Mouse (Mus musculus): ENCODE measurements around the gene Srm. TPM values are rescaled to one million over a fixed set of nuclear protein-coding genes. Genes with fewer than 3 reads are reported as not detected.

Srm gene
- 27.6 to 35.9 TPM (median 31.8 TPM) in 4 replicates for total RNA-seq (2023; ENCODE audit: inconsistent age)

DNA sequence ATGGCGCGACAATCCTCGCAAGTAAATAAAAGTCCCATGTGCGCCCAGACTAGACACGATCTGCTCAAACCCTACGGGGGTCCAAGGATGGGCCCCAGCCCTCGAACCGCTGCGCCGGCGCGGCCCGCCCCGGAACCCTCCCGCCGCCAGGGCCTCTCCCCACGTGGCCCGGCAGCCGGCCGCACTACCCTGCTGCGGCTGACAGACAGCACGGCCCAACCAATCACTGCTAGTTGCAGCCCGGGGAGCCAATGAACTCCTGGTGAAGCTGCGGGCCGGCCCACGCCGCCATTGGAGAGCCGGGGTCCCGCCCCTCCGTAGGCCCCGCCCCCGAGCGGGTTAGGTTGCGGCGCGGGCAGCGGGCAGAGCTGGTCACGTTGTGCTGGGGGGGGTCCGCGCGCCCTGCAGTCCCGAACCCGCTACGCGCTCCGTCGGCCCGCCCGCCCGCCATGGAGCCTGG, at the start of gene Srm:
Gene Srm (plus strand): TSS at position 333 of the 460 bp plus-strand sequence.

DNA sequence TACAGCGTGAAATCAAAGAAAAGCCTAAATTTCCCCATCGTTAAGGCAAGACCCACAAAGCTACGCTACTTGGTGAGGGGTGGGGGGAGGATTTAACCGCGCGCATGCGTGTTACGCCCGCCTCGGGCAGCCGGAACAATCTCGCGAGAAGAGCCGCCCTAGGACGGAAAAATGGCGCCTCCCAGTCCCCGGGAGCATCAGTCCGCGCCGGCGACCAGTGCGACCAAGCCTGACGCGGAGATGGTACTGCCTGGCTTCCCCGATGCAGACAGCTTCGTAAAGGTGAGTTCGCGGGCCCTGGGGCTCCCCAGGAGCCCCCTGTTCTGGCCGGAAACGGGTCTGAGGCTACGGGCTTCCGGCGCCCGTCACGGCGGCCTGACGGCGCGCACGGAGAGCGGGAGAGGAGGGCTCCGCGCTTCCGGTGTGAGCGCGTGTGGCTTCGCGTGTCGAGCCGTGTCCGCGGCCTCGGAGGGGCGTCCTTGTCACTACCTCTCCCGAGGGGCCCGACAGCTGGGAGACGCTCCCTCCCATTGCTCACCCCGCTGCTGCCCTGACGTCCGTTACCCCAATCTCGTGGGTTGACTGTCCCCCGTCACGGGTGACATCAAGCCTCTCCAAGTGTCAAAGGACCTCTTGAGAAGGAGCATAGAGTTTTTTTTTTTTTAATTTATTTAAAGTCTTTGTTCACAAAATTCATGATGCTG, 32.9 kb upstream of the Srm start, which contains the start of gene Exosc10:
Gene Exosc10 (plus strand): TSS at position 133 of the 704 bp plus-strand sequence.

DNA sequence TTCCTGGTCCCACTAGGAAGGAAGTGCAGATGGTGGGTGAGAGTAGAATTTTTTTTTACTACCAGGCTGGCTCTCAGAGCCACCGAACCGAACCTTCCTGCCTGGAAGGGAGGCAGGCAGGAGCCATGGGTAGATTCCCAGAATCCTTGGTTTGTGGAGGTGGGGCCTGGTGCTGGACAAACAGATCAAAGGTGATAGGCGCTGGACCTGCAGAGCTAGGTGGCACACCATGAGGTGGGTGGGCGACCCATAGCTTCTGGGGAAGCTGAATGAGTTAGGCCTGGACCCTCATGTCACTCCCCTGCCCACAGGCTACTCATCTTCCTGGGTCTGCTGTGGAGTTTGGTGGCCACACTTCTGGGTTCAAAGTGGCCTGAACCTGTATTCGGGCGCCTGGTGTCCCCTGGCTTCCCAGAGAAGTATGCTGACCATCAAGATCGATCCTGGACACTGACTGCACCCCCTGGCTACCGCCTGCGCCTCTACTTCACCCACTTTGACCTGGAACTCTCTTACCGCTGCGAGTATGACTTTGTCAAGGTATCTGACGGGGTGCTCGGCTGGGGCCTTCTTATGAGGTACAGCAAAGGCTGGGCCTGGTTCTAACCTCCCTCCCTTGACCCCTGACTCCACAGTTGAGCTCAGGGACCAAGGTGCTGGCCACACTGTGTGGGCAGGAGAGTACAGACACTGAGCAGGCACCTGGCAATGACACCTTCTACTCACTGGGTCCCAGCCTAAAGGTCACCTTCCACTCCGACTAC, 11.2 kb downstream of the Srm start, which contains the start of gene Masp2:
Gene Masp2 (plus strand): TSS at position 198 of the 764 bp plus-strand sequence.

DNA sequence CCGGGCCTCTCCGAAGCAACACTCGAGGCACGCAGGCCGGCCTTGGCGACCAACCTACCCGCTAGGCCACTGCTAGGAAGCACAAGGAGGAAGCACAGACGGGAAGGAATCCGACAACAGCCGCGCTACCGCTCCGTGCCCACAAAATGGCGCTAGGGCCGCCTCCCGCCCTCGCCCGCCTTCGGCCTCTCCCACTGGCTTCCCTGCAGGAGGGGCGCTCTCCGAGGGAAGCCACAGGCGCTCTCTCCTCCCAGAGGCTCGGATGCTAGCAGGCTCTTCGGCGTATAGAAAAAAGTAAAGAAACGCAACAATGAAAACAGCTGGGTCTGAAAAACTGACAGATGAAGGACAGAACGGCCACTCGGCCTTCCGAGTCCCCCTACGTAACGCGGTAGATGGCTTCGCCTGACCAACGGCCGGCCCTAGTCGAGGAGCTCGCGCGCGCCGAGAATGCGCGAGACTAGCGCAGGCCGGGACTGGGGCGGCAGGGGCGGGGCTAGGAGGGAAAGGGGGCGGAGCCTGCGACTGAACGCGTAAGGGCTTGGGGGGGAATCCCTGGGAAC, 35.4 kb downstream of the Srm start, which contains the start of gene Tardbp:
Gene Tardbp (minus strand): TSS at position 397 of the 563 bp plus-strand sequence.

DNA sequence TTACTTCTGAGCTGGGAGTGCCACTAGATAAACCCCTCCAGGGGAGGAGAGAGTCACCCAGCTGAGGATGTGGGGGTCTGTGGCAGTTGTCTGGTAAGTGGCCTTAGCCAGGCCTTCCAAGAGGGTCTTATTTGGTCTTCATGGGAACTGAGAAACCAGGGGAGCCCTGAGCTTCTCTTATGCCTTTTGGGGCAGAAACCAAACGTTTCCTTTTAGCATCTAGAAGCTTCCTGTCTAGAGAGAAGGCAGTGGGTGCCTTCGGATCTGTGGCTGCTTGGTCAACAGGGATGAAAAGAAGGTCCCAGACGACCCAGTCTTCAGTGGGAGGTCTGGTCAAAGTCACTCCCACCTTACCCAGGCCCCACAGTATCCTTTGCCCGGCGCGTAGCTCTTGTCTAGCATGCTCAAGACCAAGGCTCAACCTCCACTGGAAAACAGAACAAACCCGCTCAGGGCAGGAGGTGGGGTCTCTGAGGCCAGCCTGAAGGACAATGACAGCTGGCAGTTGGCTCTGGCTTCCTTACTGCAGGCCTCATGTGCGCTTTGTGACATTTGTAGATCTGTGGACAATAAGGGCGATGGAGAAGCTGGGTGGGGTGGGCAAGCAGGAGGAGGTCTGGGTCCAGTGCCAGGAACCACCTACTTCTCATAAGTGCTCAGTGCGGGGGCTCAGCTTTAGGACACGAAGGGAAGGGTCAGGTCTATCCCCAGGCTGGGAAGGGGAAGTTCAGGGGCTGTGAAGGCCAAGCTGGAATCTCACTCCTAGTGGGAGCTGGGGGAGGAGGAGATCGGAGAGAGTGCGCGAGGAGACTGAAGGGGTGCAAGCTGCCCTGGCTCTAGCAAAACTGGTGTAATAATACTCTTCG, 52.2 kb downstream of the Srm start, which contains the start of gene Gm572:
Gene Gm572 (plus strand): TSS at position 27 of the 866 bp plus-strand sequence.

Other genes starting within 250 kb of the Srm start
- gene Ubiad1, start 146.7 kb upstream of the Srm start, total RNA-seq (2023; ENCODE audit: inconsistent age) = 9.7 to 10.7 TPM (median 10.3 TPM) in 4 replicates
- 47.5 to 51.5 TPM (median 50.0 TPM) in 4 replicates for gene Mtor, start 142.9 kb upstream of the Srm start, total RNA-seq (2023; ENCODE audit: inconsistent age)
- gene Angptl7, start 91.0 kb upstream of the Srm start, total RNA-seq (2023; ENCODE audit: inconsistent age) = not detected in 4 replicates
- gene Exosc10, start 33.1 kb upstream of the Srm start, total RNA-seq (2023; ENCODE audit: inconsistent age) = 106 to 110 TPM (median 109 TPM) in 4 replicates
- 0.57 to 1.5 TPM (median 1.3 TPM) in 4 replicates for gene Masp2, start 11.1 kb downstream of the Srm start, total RNA-seq (2023; ENCODE audit: inconsistent age)
- gene Tardbp, start 35.5 kb downstream of the Srm start, total RNA-seq (2023; ENCODE audit: inconsistent age) = 323 to 409 TPM (median 352 TPM) in 4 replicates
- gene Gm572, start 51.8 kb downstream of the Srm start, total RNA-seq (2023; ENCODE audit: inconsistent age) = not detected in 4 replicates
- 32.6 to 35.6 TPM (median 34.8 TPM) in 4 replicates for gene Casz1, start 212.9 kb downstream of the Srm start, total RNA-seq (2023; ENCODE audit: inconsistent age)